Mouse (Mus musculus) left cerebral cortex, adult 11 months (tissue): ENCODE data around the gene Prlh.

ENCODE experiments used
- DNase-seq: peaks from one replicate; pipeline ENCODE4 v3.0.0; 2022; ENCODE audit warnings: low spot score

Gene Prlh

GRCm38 (mm10) chr1:90956245-90957096 is 3.6 kb downstream of the Prlh start:
- peak; percentile 57 for DNase-seq

GRCm38 (mm10) chr1:90962526-90962925 is 9.6 kb downstream of the Prlh start:
- DNase-seq = no peak

- no peak for DNase-seq
Measured at GRCm38 (mm10) chr1:90962994-90963393, 10.1 kb downstream of the Prlh start.

GRCm38 (mm10) chr1:90967583-90967982 is 14.7 kb downstream of the Prlh start:
- no peak for DNase-seq

GRCm38 (mm10) chr1:90968649-90969048 is 15.7 kb downstream of the Prlh start:
- DNase-seq = no peak

- no peak for DNase-seq
Measured at GRCm38 (mm10) chr1:90969347-90969784, 16.5 kb downstream of the Prlh start, which contains the start of gene Rab17. Gene Rab17 (minus strand): TSS chr1:90969661.

GRCm38 (mm10) chr1:90969881-90970390 is 17.0 kb downstream of the Prlh start:
- DNase-seq = no peak

GRCm38 (mm10) chr1:90972911-90973573 is 20.1 kb downstream of the Prlh start:
- DNase-seq = peak; percentile 82

DNA sequence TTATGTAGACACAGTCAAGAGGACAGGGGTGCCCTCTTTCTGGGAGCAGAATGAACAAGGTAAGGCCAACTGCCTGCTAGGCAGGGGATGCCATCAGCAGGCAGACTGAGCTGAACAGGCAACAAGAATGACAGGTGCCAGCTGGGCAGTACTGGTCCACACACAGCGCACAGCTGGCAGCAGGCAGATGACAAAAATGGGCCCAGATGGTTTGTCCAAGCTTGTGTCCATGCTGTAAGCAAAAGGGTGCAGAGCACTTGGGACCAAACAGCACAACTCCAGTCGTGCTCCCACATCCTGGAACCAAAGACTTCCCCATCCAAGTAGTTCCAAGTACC is 20.6 kb downstream of the Prlh start:
- DNase-seq = no peak

- peak; percentile 47 for DNase-seq
Measured at GRCm38 (mm10) chr1:90974906-90975649, 22.2 kb downstream of the Prlh start.

- DNase-seq = no peak
Measured at GRCm38 (mm10) chr1:90975960-90976359, 23.1 kb downstream of the Prlh start.

DNA sequence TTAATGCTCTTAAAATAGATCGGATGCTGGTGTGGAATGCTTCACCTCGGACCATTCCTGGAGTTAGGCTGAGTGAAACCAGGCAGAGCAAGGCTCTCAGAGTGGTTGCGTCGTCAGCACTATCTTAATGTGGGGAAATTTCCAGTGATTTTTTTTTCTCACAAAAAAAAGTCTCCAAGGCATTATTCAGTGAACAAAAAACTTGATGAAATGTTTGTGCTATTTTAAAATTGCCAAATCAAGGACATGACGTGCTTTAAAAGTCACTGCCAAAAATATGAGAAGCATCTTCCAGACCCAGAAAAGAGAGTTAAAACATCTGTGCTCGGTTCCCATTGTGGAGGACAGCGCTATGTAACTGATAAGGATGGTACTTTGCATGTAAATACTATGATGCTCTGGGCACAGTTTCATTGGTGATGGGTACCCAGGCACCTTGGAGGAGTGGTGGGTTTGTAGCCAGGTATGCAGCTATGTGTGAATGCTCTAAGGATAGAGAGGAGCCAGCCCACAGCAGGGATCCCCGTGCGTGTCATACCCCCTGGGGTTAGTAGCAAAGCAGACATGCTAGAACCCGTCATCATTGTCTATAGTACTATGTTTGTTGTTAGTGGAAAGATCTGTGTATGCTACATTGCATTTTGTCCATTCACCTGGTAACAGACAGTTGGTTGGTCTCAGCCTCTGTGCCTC is 27.9 kb downstream of the Prlh start:
- DNase-seq = no peak

- no peak for DNase-seq
Measured at GRCm38 (mm10) chr1:90981346-90981745, 28.4 kb downstream of the Prlh start.

GRCm38 (mm10) chr1:90995916-90996315 is 43.0 kb downstream of the Prlh start:
- DNase-seq = no peak

DNA sequence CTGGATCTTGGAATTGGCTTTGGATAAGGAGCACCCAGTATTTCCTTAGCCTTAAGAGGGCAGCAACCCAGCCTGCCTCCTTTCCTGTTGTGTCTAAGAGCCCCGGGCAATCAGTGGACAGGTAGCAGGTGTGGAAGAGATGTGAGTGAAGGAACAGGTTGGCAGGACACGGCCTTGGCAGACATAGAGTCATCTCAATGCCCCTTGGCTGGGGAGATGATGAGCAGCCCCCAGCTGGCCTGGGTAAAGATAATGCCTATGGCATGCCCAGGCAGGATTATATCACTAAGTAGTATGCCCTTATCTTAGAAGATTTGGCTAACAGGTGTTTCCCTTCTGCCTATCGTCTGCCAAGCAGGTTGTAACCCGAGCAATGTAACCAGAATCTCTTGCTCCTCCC is 44.2 kb downstream of the Prlh start:
- DNase-seq = no peak

DNA sequence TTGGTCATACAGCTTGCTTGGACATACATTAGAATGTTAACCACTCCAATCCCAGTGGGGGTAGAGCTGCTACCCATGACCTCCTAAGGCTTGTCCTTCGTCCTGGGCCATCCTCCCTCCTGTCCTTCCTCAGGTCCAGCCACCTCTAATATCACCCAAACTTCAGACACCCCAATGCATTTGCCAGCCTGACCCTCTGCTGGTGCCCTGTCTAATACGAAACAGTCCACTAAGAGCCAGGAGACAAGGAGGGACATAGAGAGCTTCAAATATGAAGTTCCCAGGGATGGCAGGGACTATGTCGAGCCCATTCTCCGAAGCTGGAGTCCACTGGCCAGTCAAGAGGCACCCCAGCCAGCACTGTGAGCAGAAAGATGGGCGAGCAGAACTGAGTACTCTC is 44.7 kb downstream of the Prlh start:
- DNase-seq = no peak

- no peak for DNase-seq
Measured at GRCm38 (mm10) chr1:90998268-90998890, 45.5 kb downstream of the Prlh start, which contains the start of gene Lrrfip1. Gene Lrrfip1 (plus strand): TSS chr1:90998737.

GRCm38 (mm10) chr1:90998891-90999611 is 46.1 kb downstream of the Prlh start:
- DNase-seq = no peak

GRCm38 (mm10) chr1:90999911-91000601 is 47.1 kb downstream of the Prlh start:
- DNase-seq = no peak

GRCm38 (mm10) chr1:91001101-91001500 is 48.2 kb downstream of the Prlh start:
- DNase-seq = no peak
